Mouse (Mus musculus) testis, adult 2 months (tissue): ENCODE data around the gene Mfsd2a. TPM values are rescaled to one million over a fixed set of nuclear protein-coding genes. Genes with fewer than 3 reads are reported as not detected.
"Not testable (repeated sequence)": the region's sequence is repeated elsewhere in the genome, so short reads cannot be mapped to it uniquely, and the experiment has no call there.

Source experiments
- H3K27ac ChIP-seq: fragments of 200-500 bp; 2 replicates; pipeline ENCODE4 v1.5.1; 2012; ENCODE audit warnings: low read depth, low read length; ENCODE audit not compliant: control insufficient read depth, insufficient read depth
- H3K27me3 ChIP-seq: fragments of 200-500 bp; 2 replicates; pipeline ENCODE4 v1.6.1; 2012; ENCODE audit warnings: mild to moderate bottlenecking, low read length, moderate library complexity; ENCODE audit not compliant: control insufficient read depth, insufficient read depth
- H3K36me3 ChIP-seq: fragments of 200-500 bp; 2 replicates; pipeline ENCODE4 v1.6.1; 2012; ENCODE audit warnings: mild to moderate bottlenecking, low read length; ENCODE audit not compliant: control insufficient read depth, insufficient read depth
- H3K4me1 ChIP-seq: fragments of 200-500 bp; 2 replicates; pipeline ENCODE4 v1.6.1; 2012; ENCODE audit warnings: low read length; ENCODE audit not compliant: control insufficient read depth, insufficient read depth
- H3K4me3 ChIP-seq: fragments of 200-500 bp; 2 replicates; pipeline ENCODE4 v1.5.1; 2012; ENCODE audit warnings: low read depth, mild to moderate bottlenecking, low read length, moderate library complexity, mixed read lengths; ENCODE audit not compliant: control insufficient read depth
- CTCF ChIP-seq: fragments of 200-500 bp; IDR thresholded peaks from 2 replicates; pipeline ENCODE4 v1.5.1; 2012; ENCODE audit warnings: low read depth, mild to moderate bottlenecking, inconsistent platforms, low read length, moderate library complexity; ENCODE audit not compliant: control insufficient read depth, insufficient read depth, insufficient replicate concordance
- POLR2A ChIP-seq: fragments of 200-500 bp; IDR thresholded peaks from 2 replicates; pipeline ENCODE4 v1.6.1; 2012; ENCODE audit warnings: low read depth, mild to moderate bottlenecking, inconsistent platforms, low read length, moderate library complexity; ENCODE audit not compliant: control insufficient read depth
- polyA plus RNA-seq: library from polyadenylated mRNA; depleted of rRNA; stranded (reverse); fragments of >200 nt; gene quantifications from 2 replicates; pipeline ENCODE4 v1.2.3, GENCODE M21; 2012

Mfsd2a gene
- polyA plus RNA-seq, 1 experiment, result 8.7 TPM

- H3K27ac ChIP-seq, result no peak overlapping the region
These were observed 35.8 kb upstream of the Mfsd2a start for GRCm38 (mm10) chr4:122996618-122997381.

GRCm38 (mm10) chr4:122996221-122996617, 35.2 kb upstream of the Mfsd2a start:
- Histone ChIP-seq H3K27ac (no peak overlapping the region), H3K36me3 (no peaks in the 10 kb centered on the region), H3K4me3 (peak overlapping the region; percentile 73), H3K4me1 (peaks cover 18% of the 10 kb centered on the region), H3K27me3 (peaks cover 2% of the 10 kb centered on the region; the same call in 1 of the 2 replicates)
- TF ChIP-seq CTCF (no peak), POLR2A (no peak)

More at GRCm38 (mm10) chr4:122996618-122997381, 35.8 kb upstream of the Mfsd2a start:
- Histone ChIP-seq H3K27me3 (peaks cover 2% of the 10 kb centered on the region; the same call in 1 of the 2 replicates), H3K4me1 (peaks cover 18% of the 10 kb centered on the region), H3K36me3 (no peaks in the 10 kb centered on the region), H3K4me3 (peak overlapping the region; percentile 73)
- no peak for TF ChIP-seq CTCF
- no peak for TF ChIP-seq POLR2A

DNA sequence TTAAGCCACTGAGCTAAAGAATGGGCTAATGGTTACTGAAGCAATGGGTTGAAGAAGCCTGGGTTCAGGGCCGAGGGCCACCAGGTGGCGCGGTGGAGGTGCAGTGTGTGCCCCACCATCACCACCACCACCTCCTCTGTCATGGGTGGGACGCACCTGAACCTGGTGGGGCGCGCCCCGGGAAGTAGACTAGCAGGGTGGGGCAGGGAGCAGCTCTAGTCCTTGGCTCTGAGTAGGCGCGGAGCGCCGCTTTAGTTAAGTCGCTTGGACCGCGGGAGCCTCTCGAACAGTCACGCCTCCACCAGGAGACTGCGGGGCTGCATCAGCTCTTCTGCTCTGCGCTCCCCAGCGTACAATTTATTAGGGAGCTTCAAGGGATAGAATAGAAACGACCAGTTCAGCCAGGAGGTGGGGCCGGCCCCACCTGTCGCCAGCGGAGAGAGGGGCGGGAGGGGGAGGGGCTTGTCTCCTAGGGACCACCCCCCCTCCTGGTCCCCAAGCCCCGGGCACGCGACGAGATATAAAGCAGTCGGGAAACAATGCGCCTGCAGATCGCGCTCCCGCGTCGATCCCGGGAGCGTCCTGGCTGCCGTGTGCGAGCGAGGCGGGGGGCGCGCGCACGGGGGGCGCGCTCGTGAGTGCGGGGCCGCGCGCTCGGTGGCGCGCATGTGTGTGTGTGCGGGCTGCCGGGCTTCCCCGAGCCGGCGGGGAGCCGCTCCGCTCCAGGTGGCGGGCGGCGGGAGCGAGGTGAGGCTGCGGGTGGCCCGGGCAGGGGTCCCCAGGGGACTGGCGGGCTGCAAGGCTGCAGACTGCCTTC, 34.6 kb upstream of the Mfsd2a start, which contains the start of gene Mycl:
Mycl (plus strand) TSS at position 249 of the 817 bp plus-strand sequence.
- H3K36me3 ChIP-seq, result no peaks in the 10 kb centered on the region
- peaks cover 2% of the 10 kb centered on the region; the same call in 1 of the 2 replicates for H3K27me3 ChIP-seq
- peak within 1 kb of the TSS; percentile 73 for H3K4me3 ChIP-seq
- TF ChIP-seq CTCF, result peak; percentile 68
- no peak for TF ChIP-seq POLR2A
- H3K27ac ChIP-seq, result no peak within 1 kb of the TSS
- H3K4me1 ChIP-seq, result peaks cover 18% of the 10 kb centered on the region

DNA sequence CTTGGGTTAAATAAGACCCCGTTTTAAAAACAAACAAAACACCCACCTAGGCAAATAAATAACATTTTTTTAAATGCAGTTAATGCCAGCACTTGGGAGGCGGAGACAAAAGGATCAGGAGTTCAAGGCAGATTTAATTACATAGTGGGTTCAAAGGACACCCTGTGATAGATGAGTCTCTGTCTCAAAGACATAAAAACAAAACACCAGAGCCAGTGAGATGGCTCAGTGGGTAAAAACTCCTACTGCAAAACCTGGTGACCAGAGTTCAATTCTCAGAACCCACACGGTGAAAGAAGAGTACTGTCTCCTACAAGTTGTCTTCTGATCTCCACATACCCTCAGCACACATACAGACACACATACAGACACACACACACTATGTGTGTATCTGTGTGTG, 31.3 kb upstream of the Mfsd2a start:
- no peak overlapping the region for H3K27ac ChIP-seq
- H3K4me3 ChIP-seq, result no peak overlapping the region
- TF ChIP-seq POLR2A, result no peak
- no peak for TF ChIP-seq CTCF
- H3K36me3 ChIP-seq, result no peaks in the 10 kb centered on the region
- peaks cover 18% of the 10 kb centered on the region for H3K4me1 ChIP-seq
- peaks cover 2% of the 10 kb centered on the region; the same call in 1 of the 2 replicates for H3K27me3 ChIP-seq

DNA sequence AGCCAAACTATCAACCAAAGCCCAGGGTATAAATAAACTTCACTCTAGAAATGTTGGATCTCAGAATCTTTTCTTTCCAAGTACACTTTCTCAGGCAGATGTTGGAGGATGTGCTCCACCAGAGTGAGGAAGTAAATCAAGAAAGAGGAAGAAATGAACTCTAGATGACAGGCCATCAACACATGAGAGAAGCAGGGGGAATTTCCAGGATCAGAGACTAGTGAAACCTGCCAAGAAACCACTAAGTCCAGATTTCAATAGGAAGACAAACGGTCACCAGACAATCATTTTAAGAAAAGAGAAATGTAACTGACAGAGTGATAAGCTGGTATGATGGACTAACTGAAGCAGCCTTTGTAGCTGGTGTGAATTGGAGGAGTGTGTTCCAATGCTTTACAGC, 30.2 kb upstream of the Mfsd2a start:
- TF ChIP-seq CTCF (no peak), POLR2A (no peak)
- Histone ChIP-seq H3K4me1 (peaks cover 8% of the 10 kb centered on the region), H3K27ac (no peak overlapping the region), H3K36me3 (no peaks in the 10 kb centered on the region), H3K4me3 (no peak overlapping the region), H3K27me3 (no peaks in the 10 kb centered on the region)

DNA sequence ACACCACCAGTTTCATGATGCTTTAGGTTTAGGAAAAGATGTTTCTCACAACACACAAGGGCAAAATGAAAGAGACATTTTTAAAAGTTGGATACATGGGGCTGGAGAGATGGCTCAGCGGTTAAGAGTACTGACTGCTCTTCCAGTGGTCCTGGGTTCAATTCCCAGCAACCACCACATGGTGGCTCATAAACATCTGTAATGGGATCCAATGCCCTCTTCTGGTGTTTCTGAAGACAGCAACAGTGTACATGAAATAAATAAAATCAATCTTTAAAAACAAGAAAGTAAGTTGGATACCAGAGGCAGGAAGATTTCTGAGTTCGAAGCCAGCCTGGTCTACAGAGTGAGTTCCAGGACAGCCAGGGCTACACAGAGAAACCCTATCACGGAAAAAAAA, 27.0 kb upstream of the Mfsd2a start:
- not testable (repeated sequence) for H3K36me3 ChIP-seq, H3K27ac ChIP-seq, H3K4me1 ChIP-seq, H3K4me3 ChIP-seq, H3K27me3 ChIP-seq

DNA sequence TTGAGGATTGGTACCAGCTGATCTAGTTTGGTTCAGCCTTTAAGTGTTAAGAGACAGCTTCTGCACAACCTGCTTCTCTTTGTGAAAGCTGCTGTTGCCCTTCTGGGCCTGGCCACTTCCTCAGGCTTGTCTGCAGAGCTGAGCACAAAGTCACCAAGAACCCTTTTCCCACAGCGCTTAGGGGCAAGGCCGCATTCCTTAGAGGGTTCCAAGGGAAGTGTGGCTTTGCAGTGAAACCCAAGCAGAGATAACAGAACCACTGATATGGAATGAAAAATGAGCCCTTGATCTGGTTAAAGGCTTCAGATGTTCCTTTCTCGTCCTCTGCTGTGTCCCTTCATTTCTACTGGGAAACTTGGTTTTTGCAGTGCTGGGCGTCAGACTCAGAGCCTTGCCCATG, 26.4 kb upstream of the Mfsd2a start:
- H3K4me1 ChIP-seq, result no peaks in the 10 kb centered on the region
- no peaks in the 10 kb centered on the region for H3K27me3 ChIP-seq
- TF ChIP-seq CTCF (no peak), POLR2A (no peak)
- no peak overlapping the region for H3K27ac ChIP-seq
- no peak overlapping the region for H3K4me3 ChIP-seq
- H3K36me3 ChIP-seq, result no peaks in the 10 kb centered on the region
